Mouse (Mus musculus) lung, postnatal 0 days (tissue): Measurements from ENCODE around the gene Maip1. TPM values are rescaled to one million over a fixed set of nuclear protein-coding genes. Genes with fewer than 3 reads are reported as not detected.

ENCODE experiments used
- ATAC-seq: fragments of 200-750 bp; cut with Nextera tagmentation; 2 replicates; pipeline ENCODE4 v1.8.0; 2017; ENCODE audit warnings: moderate library complexity
- DNase-seq: peaks from one replicate; pipeline ENCODE4 v3.0.0-alpha.2; 2016; ENCODE audit warnings: low spot score
- H3K27ac ChIP-seq: fragments of 300-500 bp; sonication (generic); 2 replicates; pipeline ENCODE4 v1.5.1; 2014; ENCODE audit warnings: antibody characterized with exemption, mild to moderate bottlenecking, low read length, mixed read lengths
- H3K27me3 ChIP-seq: fragments of 300-500 bp; sonication (generic); replicated peaks from 2 replicates; pipeline ENCODE4 v1.6.1; 2014; ENCODE audit warnings: low read length, mixed read lengths; ENCODE audit not compliant: insufficient read depth
- H3K36me3 ChIP-seq: fragments of 300-500 bp; sonication (generic); 2 replicates; pipeline ENCODE4 v1.6.1; 2014; ENCODE audit warnings: low read length, mixed read lengths; ENCODE audit not compliant: insufficient read depth
- H3K4me1 ChIP-seq: fragments of 300-500 bp; sonication (generic); 2 replicates; pipeline ENCODE4 v1.6.1; 2014; ENCODE audit warnings: antibody characterized with exemption, low read depth, low read length, mixed read lengths; ENCODE audit not compliant: insufficient read depth
- H3K4me2 ChIP-seq: fragments of 300-500 bp; sonication (generic); replicated peaks from 2 replicates; pipeline ENCODE4 v1.6.1; 2014; ENCODE audit warnings: low read depth, mild to moderate bottlenecking, low read length, moderate library complexity, mixed read lengths
- H3K4me3 ChIP-seq: fragments of 300-500 bp; sonication (generic); 2 replicates; pipeline ENCODE4 v1.5.1; 2014; ENCODE audit warnings: low read depth, low read length
- H3K9ac ChIP-seq: fragments of 300-500 bp; sonication (generic); replicated peaks from 2 replicates; pipeline ENCODE4 v1.6.1; 2014; ENCODE audit warnings: low read depth, mild to moderate bottlenecking
- H3K9me3 ChIP-seq: fragments of 300-500 bp; sonication (generic); 2 replicates; pipeline ENCODE4 v1.6.1; 2016; ENCODE audit warnings: low read length, mixed read lengths
- CTCF ChIP-seq: IDR thresholded peaks from 2 replicates; pipeline ENCODE4 v1.5.1; 2016; ENCODE audit warnings: antibody characterized with exemption, mild to moderate bottlenecking
- EP300 ChIP-seq: IDR thresholded peaks from 2 replicates; pipeline ENCODE4 v1.6.1; 2016; ENCODE audit warnings: antibody characterized with exemption, mild to moderate bottlenecking, control low read depth
- WGBS: fragments of 180-500 bp; shearing (Covaris S2); extraction: QIAGEN DNeasy Blood & Tissue Kit; methylation state at CpG from one replicate; pipeline ENCODE4 v1.1.7; 2014; 5-methylcytosine and 5-hydroxymethylcytosine counted together
- polyA plus RNA-seq: library from polyadenylated mRNA; unstranded; fragments of >200 nt; fragmentation: Nextera tagmentation; extraction: Ambion mirVana; gene quantifications from 2 replicates; pipeline ENCODE4 v1.2.1, GENCODE M21; 2015

Gene Maip1
- polyA plus RNA-seq, 1 experiment from 2014 or later = 10.9 TPM

DNA sequence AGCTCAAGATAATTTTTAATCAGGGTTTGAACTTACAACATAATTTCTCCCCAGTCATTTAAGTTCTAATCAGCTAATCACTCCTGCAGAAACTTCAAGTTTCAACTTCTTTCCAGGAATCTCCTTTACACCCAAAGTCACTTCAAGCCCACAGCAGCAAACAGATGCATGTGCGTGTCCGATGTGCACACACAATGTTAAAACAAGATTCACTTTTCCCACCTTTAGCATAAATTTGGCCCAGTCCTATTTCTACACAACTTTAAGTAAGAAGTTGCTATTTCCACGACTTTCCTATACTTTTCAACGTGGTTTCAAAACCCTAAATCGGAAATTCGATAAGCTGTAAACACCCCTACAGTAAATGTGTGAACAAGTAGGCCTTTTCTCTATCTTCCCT, 29.3 kb upstream of the Maip1 start:
- TF ChIP-seq CTCF (no peak), EP300 (no peak)
- no peaks in the 10 kb centered on the region for H3K9me3 ChIP-seq
- H3K4me2 ChIP-seq = peak overlapping the region; percentile 98; the same call in 1 of the 2 replicates
- no peak overlapping the region for H3K9ac ChIP-seq
- no peak overlapping the region for H3K4me3 ChIP-seq
- DNase-seq (no peak), ATAC-seq (no peak)
- H3K36me3 ChIP-seq = no peaks in the 10 kb centered on the region
- 60% methylated on average over 6 of the region's 6 CpGs for WGBS
- H3K27ac ChIP-seq = no peak overlapping the region
- H3K4me1 ChIP-seq = peaks cover 4% of the 10 kb centered on the region; the same call in 1 of the 2 replicates
- no peaks in the 10 kb centered on the region for H3K27me3 ChIP-seq

DNA sequence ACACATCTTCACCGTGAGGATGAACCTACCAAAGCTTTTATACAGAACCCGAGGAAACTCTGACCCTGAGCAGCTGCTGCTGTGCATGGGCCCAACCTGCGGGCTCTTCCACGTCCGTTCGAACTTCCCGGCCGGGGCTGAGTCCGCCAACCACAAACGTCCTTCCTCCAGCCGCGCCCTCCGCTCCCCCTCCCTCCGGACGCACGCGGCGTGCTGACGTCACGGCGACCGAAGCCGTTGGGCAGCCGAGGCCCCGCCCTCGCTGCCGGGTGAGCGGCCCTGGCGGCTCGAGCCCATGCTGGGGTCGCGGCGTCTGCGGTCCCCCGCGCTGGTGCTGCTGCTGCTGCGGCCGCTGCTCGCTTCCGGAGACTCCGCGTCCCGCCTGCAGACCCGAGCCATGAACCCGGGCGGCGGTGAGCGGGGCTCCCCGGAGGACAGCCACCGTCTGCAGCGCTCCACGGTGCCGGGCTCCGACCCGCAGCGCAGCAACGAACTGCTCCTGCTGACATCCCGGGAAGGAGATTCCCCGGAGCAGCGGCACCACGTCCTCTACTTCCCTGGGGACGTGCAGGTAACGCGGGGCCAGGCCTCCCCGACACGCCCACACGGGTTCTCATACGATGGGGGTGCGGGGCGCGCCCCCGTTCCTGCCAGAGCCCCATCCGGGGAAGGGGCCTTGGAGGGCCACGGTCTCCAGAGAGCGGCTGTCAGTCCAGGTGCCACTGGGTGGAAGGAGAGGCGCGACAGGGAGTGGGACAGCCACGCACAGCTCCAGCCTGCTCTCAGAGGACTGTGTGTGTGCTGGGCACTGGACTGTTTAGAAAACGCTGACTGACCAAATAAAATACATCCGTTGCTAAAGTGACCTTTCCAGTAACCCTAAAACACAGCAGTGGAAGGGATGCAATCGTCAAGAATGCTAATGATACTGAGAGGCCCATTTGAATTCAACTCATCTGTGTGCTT, 28.5 kb upstream of the Maip1 start, which contains the start of gene 1700066M21Rik:
1700066M21Rik (plus strand) TSS at position 245 of the 966 bp plus-strand sequence.
- H3K27ac ChIP-seq = peak within 1 kb of the TSS; percentile 52; the same call in 1 of the 2 replicates
- no peaks in the 10 kb centered on the region for H3K27me3 ChIP-seq
- peak; percentile 99 for ATAC-seq
- WGBS = under 1% methylated on average over 63 of the region's 81 CpGs
- TF ChIP-seq EP300 (no peak), CTCF (no peak)
- DNase-seq = peak; percentile 97
- peak within 1 kb of the TSS; percentile 72 for H3K9ac ChIP-seq
- peak within 1 kb of the TSS; percentile 89 for H3K4me3 ChIP-seq
- peak within 1 kb of the TSS; percentile 98 for H3K4me2 ChIP-seq
- H3K36me3 ChIP-seq = no peaks in the 10 kb centered on the region
- H3K9me3 ChIP-seq = no peaks in the 10 kb centered on the region
- peaks cover 4% of the 10 kb centered on the region; the same call in 1 of the 2 replicates for H3K4me1 ChIP-seq

DNA sequence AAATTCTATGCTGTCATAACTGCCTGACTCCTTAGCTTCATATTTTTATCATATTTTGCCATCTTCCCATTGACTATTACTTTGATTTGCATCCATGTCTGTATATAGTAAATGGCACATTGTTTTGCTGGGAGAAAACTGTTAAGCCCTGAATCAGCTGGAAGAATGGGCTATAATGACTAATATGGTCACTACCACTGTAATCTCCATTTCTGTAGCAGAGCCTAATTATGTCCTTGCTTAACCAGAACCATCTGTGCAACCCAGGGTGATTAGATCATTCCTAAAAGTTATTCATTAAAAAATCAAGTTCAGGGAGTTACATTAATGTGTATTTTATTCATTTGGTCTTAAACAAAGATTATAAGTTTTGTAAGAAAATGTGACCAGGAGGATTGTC, 19.6 kb upstream of the Maip1 start:
- TF ChIP-seq CTCF = no peak
- no peak for TF ChIP-seq EP300

DNA sequence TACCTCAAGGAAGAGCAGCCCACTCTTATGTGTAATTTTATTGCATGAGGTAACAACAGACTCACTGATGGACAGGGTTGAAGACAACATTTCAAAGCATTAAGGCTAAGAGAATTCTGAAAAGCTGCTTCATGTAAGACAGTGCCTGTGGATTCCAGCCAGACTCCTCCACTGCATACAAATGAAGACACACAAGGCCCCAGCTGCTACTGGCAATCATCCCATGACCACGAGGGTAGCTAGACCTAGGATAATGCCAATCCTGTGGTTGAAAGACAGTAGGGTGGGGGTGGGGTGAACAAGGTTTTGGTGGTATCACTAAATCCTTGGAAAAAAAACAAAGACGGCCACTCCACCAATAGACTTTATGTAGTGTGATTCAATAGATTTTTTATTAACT, 18.3 kb upstream of the Maip1 start:
- WGBS = 61% methylated on average over 2 of the region's 2 CpGs
- DNase-seq = no peak
- H3K4me2 ChIP-seq = no peak overlapping the region
- 0 out of 2 replicates have a peak, but pooled peaks cover 3% of the 10 kb centered on the region for H3K36me3 ChIP-seq
- ATAC-seq = no peak
- H3K27me3 ChIP-seq = no peaks in the 10 kb centered on the region
- H3K4me1 ChIP-seq = no peaks in the 10 kb centered on the region
- no peak overlapping the region for H3K9ac ChIP-seq
- H3K4me3 ChIP-seq = no peak overlapping the region
- no peaks in the 10 kb centered on the region for H3K9me3 ChIP-seq
- TF ChIP-seq CTCF (no peak), EP300 (no peak)
- H3K27ac ChIP-seq = no peak overlapping the region

More for the DNA sequence above, 19.6 kb upstream of the Maip1 start:
- Histone ChIP-seq H3K27me3 (no peaks in the 10 kb centered on the region), H3K27ac (no peak overlapping the region), H3K4me1 (no peaks in the 10 kb centered on the region), H3K4me3 (no peak overlapping the region), H3K36me3 (0 out of 2 replicates have a peak, but pooled peaks cover 3% of the 10 kb centered on the region), H3K9me3 (no peaks in the 10 kb centered on the region), H3K4me2 (no peak overlapping the region), H3K9ac (no peak overlapping the region)
- DNase-seq (no peak), ATAC-seq (no peak)

DNA sequence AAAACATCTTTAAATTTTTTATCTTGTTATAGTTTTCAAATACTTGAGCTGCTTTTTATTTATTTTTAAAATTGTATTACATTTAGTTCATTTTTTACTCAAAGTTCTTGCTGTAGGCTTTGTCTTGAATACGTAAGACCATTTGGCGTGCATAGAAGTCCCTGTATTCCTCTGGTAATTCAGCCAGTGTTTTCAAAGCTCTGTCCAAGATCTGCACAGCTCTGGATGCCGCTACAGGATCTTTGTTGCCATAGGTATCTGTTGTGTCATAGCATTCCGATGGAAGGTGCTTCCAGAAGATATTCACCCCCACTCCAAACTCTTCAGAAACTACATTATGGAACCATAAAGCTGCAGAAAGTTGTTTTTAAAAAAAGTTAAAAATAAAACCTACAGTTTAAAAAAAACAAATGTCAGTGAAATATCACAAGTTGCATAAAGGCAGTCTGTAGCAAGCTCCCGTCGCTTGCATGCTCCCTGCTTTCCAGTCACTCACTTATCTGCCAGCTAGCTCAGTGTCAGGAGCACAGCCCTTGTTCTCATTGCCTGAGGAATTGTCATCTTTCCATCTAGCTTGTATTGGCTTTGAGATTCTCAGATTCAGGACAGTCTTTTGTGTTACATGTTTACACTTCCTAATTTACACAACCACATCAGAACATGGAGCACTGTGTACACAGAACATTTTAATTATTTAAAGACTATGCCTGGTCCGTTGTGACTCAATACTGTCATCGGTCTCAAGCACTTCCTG, 17.5 kb upstream of the Maip1 start:
- DNase-seq (no peak), ATAC-seq (no peak)
- 88% methylated on average over 8 of the region's 8 CpGs for WGBS
- no peak overlapping the region for H3K9ac ChIP-seq
- no peak overlapping the region for H3K4me3 ChIP-seq
- H3K4me2 ChIP-seq = no peak overlapping the region
- TF ChIP-seq CTCF (no peak), EP300 (no peak)
- H3K27me3 ChIP-seq = no peaks in the 10 kb centered on the region
- H3K9me3 ChIP-seq = no peaks in the 10 kb centered on the region
- no peaks in the 10 kb centered on the region for H3K4me1 ChIP-seq
- H3K36me3 ChIP-seq = peaks cover 3% of the 10 kb centered on the region; the same call in 1 of the 2 replicates
- H3K27ac ChIP-seq = no peak overlapping the region
